Mouse (Mus musculus) layer of hippocampus, postnatal 10 days (tissue): ENCODE data around the gene Ctcf. TPM values are rescaled to one million over a fixed set of nuclear protein-coding genes. Genes with fewer than 3 reads are reported as not detected.

ENCODE experiments used
- DNase-seq, 2 experiments: peaks; one replicate each; pipeline ENCODE4 v3.0.0; 2021; ENCODE audit warnings: low spot score in 2 of 2
- microRNA-seq, 2 experiments: library from miRNA; unstranded; fragments of <30 nt; microRNA quantifications; one replicate each; pipeline ENCODE4 v1.2.0; 2021
- total RNA-seq, 2 experiments: library from RNA; stranded (reverse); gene quantifications; 2 replicates each; pipeline ENCODE4 v1.2.3; 2021

Ctcf gene
- total RNA-seq, 2 experiments from 2014 or later, result 63.6 to 67.7 TPM

DNA sequence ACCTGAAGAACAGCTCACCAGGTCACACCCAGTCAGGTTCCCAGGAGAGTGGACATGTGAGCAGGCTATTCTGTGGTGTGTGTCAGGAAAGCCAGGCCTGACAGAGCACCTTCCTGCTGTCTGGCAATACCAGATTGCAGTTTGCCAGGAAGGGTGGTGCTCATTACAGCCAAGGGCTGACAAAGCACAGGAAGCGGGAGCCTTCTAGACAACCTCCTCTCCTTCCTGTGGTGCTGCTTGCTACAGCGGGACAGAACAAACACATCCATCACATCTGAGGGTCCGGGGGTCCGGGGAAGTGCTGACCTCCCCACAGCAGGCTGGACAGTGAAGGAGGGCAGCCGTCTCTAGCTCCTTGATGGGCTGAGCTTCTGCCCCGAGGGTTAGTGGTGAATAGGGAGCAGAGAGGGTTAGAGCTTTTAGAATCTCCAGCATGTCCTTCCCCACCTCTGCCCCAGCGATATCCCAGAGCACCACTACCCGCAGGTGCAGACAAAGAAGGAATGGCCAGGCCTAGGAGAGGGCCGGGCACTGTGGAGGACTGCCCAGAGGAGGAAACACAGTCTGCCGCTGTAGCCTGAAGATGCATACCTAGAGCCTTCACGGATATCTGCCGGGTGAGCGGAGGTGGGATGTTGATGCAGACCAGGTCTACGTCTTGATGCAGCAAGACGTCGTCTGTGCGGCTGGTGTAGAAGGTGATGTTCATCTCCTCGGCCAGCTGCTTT, 91.2 kb downstream of the Ctcf start:
- no peak for DNase-seq

DNA sequence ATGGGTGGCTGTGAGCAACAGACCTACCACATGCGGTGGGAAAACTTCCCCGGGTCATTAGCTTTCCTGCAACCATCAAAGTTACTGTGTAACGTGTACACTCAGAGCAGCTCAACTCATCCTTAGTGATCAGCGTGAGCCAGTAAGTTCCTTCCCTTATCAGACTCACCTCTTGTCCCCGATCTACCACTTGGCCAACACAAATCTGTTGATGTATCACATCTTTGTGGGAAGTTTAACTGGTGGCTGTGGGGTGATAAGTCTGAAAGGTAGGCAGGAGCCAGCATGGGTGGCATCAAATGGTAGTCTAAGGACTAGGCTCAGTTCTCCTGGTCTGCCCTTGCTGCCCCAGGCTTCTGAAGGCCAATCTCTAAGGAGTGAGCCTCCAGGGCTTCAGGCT, 95.8 kb downstream of the Ctcf start:
- DNase-seq, result no peak

Small RNAs within 50 kb of the gene (microRNA-seq; reads per million reads assigned to microRNA genes)
- 0.98 to 1.1 reads per million in 2 experiments for gene Mir1966

Other genes with a start within 250 kb of the Ctcf start
- not detected for gene Kctd19, start 223.1 kb upstream of the Ctcf start, total RNA-seq
- gene Lrrc36, start 223.0 kb upstream of the Ctcf start, total RNA-seq, result 1 to 10 TPM in 1 of 2 experiments, under 1 TPM in 1; 0.98 to 1.4 TPM
- 10 to 100 TPM; 34.5 to 40.0 TPM for gene Tppp3, start 165.0 kb upstream of the Ctcf start, total RNA-seq
- gene Zdhhc1, start 139.7 kb upstream of the Ctcf start, total RNA-seq, result 10 to 100 TPM; 17.5 to 20.4 TPM
- gene Hsd11b2, start 117.8 kb upstream of the Ctcf start, total RNA-seq, result under 1 TPM in 1 of 2 experiments, not detected in 1; 0.18 TPM
- 100 to 1,000 TPM; 298 to 305 TPM for gene Atp6v0d1, start 70.5 kb upstream of the Ctcf start, total RNA-seq
- gene Ripor1, start 31.3 kb upstream of the Ctcf start, total RNA-seq, result 10 to 100 TPM; 73.6 to 81.2 TPM
- gene Agrp, start 825 bp downstream of the Ctcf start, total RNA-seq, result not detected
- gene Carmil2, start 49.7 kb downstream of the Ctcf start, total RNA-seq, result 10 to 100 TPM; 48.6 to 52.4 TPM
- gene Acd, start 64.5 kb downstream of the Ctcf start, total RNA-seq, result 10 to 100 TPM; 45.4 to 49.4 TPM
- gene Pard6a, start 64.6 kb downstream of the Ctcf start, total RNA-seq, result 10 to 100 TPM; 38.6 to 39.7 TPM
- not detected for gene 4933405L10Rik, start 71.1 kb downstream of the Ctcf start, total RNA-seq
- 10 to 100 TPM; 11.3 to 13.2 TPM for gene Enkd1, start 71.6 kb downstream of the Ctcf start, total RNA-seq
- 10 to 100 TPM; 25.2 to 30.7 TPM for gene Gfod2, start 122.1 kb downstream of the Ctcf start, total RNA-seq
- 10 to 100 TPM; 23.6 to 25.0 TPM for gene Ranbp10, start 190.8 kb downstream of the Ctcf start, total RNA-seq
- under 1 TPM; 0.33 to 0.53 TPM for gene Tsnaxip1, start 191.2 kb downstream of the Ctcf start, total RNA-seq
- gene Cenpt, start 216.7 kb downstream of the Ctcf start, total RNA-seq, result 10 to 100 TPM; 23.9 to 25.4 TPM
- 10 to 100 TPM; 32.1 to 34.2 TPM for gene Thap11, start 218.6 kb downstream of the Ctcf start, total RNA-seq
- gene Nutf2, start 224.0 kb downstream of the Ctcf start, total RNA-seq, result 10 to 100 TPM; 23.3 to 42.6 TPM
- gene Edc4, start 244.3 kb downstream of the Ctcf start, total RNA-seq, result 10 to 100 TPM; 59.5 to 63.9 TPM